Mouse (Mus musculus) brain, embryonic 14.5 days (tissue): ENCODE data around the gene Eif2b3. TPM values are rescaled to one million over a fixed set of nuclear protein-coding genes. Genes with fewer than 3 reads are reported as not detected.
A peak's percentile ranks its signal among the peaks of the same experiment; 100 is the strongest.

Experiments
- DNase-seq: peaks from one replicate; pipeline ENCODE4 v3.0.0-alpha.2; 2011; ENCODE audit warnings: low read depth
- CTCF ChIP-seq: fragments of 200-500 bp; IDR thresholded peaks from 2 replicates; pipeline ENCODE4 v1.5.1; 2012; ENCODE audit warnings: inconsistent platforms, mild to moderate bottlenecking, moderate library complexity, borderline replicate concordance; ENCODE audit not compliant: insufficient read depth, insufficient read length; ENCODE audit errors: extremely low read depth
- POLR2A ChIP-seq: fragments of 200-500 bp; IDR thresholded peaks from 2 replicates; pipeline ENCODE4 v1.6.1; 2012; ENCODE audit warnings: mild to moderate bottlenecking, inconsistent platforms, borderline replicate concordance; ENCODE audit not compliant: poor library complexity, insufficient read depth, insufficient read length, severe bottlenecking; ENCODE audit errors: extremely low read depth
- polyA plus RNA-seq: library from polyadenylated mRNA; depleted of rRNA; stranded (reverse); fragments of >200 nt; gene quantifications from 2 replicates; pipeline ENCODE4 v1.2.3, GENCODE M21; 2012

The Eif2b3 gene
- polyA plus RNA-seq, 1 experiment: 24.6 TPM

- TF ChIP-seq CTCF (no peak), POLR2A (no peak)
- no peak for DNase-seq
These were observed 79.0 kb downstream of the Eif2b3 start for GRCm38 (mm10) chr4:117097969-117098763.

GRCm38 (mm10) chr4:117098764-117099036 lies 79.5 kb downstream of the Eif2b3 start:
- no peak for TF ChIP-seq POLR2A
- no peak for TF ChIP-seq CTCF
- DNase-seq: no peak

GRCm38 (mm10) chr4:117100036-117100435 lies 80.8 kb downstream of the Eif2b3 start:
- no peak for TF ChIP-seq POLR2A
- TF ChIP-seq CTCF: no peak
- no peak for DNase-seq

DNA sequence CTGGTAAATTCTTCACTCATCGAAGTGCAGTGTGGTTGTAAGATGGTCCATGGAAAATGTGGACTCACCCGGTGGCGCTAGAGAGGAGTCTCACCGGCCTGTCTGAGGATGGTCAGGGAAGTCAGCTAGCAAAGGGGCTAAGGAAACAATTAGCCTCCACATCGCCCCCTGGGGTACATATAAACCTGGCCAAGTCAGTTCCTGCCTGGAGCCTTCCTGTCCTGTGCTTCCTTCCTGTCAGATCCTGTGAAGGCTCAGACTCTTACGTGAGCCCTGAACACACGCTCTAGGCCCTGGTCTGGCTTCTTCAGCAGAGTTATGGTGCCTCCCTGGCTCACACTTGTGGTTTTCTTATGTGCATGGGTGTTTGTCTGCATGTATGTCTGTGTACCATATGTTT lies 82.0 kb downstream of the Eif2b3 start:
- TF ChIP-seq CTCF (peak; percentile 30; the same call in 1 of the 2 replicates), POLR2A (no peak)
- DNase-seq: peak; percentile 36

DNA sequence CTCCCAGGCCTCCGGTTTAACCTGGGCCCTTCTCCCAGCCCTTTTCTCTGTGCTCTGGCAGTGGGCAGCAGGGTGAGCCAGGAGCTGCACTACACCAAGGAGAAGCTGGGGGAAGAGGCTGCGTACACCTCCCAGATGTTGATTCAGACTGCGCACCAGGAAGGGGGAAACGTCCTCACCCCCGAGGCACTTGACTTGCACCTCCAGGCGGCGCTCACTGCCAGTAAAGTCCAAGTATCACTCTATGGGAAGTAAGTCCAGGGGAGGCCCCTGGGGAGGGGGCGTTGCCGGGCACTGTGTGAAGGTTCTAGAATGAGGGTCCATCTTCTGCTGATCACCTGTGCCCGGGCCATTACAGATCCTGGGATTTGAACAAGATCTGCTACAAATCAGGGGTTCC lies 85.5 kb downstream of the Eif2b3 start:
- no peak for TF ChIP-seq POLR2A
- no peak for TF ChIP-seq CTCF
- no peak for DNase-seq

GRCm38 (mm10) chr4:117105127-117105526 lies 85.9 kb downstream of the Eif2b3 start:
- DNase-seq: peak; percentile 47

GRCm38 (mm10) chr4:117107813-117108523 lies 88.8 kb downstream of the Eif2b3 start:
- no peak for TF ChIP-seq POLR2A
- no peak for TF ChIP-seq CTCF
- no peak for DNase-seq

More at GRCm38 (mm10) chr4:117105127-117105526, 85.9 kb downstream of the Eif2b3 start:
- no peak for TF ChIP-seq CTCF
- TF ChIP-seq POLR2A: no peak

- no peak for TF ChIP-seq CTCF
- TF ChIP-seq POLR2A: no peak
These were observed 89.3 kb downstream of the Eif2b3 start for GRCm38 (mm10) chr4:117108524-117108849.

GRCm38 (mm10) chr4:117109330-117109729 lies 90.1 kb downstream of the Eif2b3 start:
- TF ChIP-seq POLR2A: no peak
- no peak for TF ChIP-seq CTCF
- no peak for DNase-seq

More at GRCm38 (mm10) chr4:117108524-117108849, 89.3 kb downstream of the Eif2b3 start:
- DNase-seq: no peak

- DNase-seq: no peak
- TF ChIP-seq POLR2A (no peak), CTCF (no peak)
These were observed 91.0 kb downstream of the Eif2b3 start for GRCm38 (mm10) chr4:117110249-117110648.

DNA sequence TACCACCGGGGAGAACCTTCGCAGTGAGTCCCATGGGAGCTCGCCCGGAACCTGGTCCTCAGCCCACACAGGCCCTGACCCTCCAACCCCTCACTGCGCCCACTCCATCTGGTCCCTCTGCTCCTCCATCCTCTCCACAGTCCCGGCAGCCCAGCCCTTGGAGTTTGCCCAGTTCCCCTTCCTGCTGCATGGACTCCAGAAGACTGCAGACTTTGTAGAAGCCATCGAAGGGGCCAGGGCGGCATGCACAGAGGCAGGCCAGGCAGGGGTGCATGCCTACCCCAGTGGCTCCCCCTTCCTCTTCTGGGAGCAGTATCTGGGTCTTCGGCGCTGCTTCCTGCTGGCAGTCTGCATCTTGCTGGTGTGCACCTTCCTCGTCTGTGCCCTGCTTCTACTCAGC lies 91.8 kb downstream of the Eif2b3 start:
- DNase-seq: no peak
- TF ChIP-seq CTCF (no peak), POLR2A (no peak)

GRCm38 (mm10) chr4:117113237-117113636 lies 94.0 kb downstream of the Eif2b3 start:
- no peak for DNase-seq
- TF ChIP-seq POLR2A (no peak), CTCF (peak; percentile 6; the same call in 1 of the 2 replicates)

DNA sequence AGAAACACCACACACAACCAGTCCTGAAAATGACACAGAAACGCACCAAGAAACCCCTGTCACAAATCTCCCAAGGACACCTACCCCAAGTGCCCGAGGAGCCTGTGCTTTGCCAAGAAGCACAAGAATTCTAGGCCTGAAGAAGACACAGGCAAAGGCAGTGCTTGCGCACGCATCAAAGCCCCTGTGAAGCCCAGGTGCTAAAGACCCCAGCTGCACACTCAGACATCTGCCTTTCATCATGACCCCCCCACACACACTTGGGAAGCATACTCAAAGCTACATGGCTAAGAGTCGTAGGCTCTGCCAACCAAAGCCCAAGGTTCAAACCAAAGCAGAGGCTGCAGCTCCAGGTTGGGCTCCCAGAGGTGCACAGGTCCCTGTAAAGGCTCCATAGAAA lies 96.4 kb downstream of the Eif2b3 start:
- no peak for TF ChIP-seq POLR2A
- no peak for TF ChIP-seq CTCF
- no peak for DNase-seq
